Mouse (Mus musculus) neural tube, embryonic 11.5 days (tissue): Measurements from ENCODE around the gene Rapgef3. TPM values are rescaled to one million over a fixed set of nuclear protein-coding genes. Genes with fewer than 3 reads are reported as not detected.

ENCODE experiments used
- ATAC-seq: fragments of 200-750 bp; cut with Nextera tagmentation; 2 replicates; pipeline ENCODE4 v1.8.0; 2017; ENCODE audit warnings: moderate number of reproducible peaks, mild to moderate bottlenecking, moderate TSS enrichment, moderate library complexity; ENCODE audit not compliant: insufficient read depth, low FRiP score, low TSS enrichment
- DNase-seq: peaks from one replicate; pipeline ENCODE4 v3.0.0-alpha.2; 2015; ENCODE audit warnings: low spot score
- H3K27ac ChIP-seq: fragments of 300-500 bp; sonication (generic); 2 replicates; pipeline ENCODE4 v1.5.1; 2014; ENCODE audit warnings: low read depth, mild to moderate bottlenecking, low read length
- H3K27me3 ChIP-seq: fragments of 300-500 bp; sonication (generic); 2 replicates; pipeline ENCODE4 v1.6.1; 2014; ENCODE audit warnings: mild to moderate bottlenecking, low read length, mixed read lengths; ENCODE audit not compliant: control insufficient read depth, insufficient read depth
- H3K36me3 ChIP-seq: fragments of 300-500 bp; sonication (generic); 2 replicates; pipeline ENCODE4 v1.6.1; 2014; ENCODE audit warnings: mild to moderate bottlenecking, low read length, moderate library complexity, mixed read lengths; ENCODE audit not compliant: control insufficient read depth, insufficient read depth
- H3K4me1 ChIP-seq: fragments of 300-500 bp; sonication (generic); 2 replicates; pipeline ENCODE4 v1.6.1; 2014; ENCODE audit warnings: low read length, mixed read lengths; ENCODE audit not compliant: control insufficient read depth, insufficient read depth
- H3K4me2 ChIP-seq: fragments of 300-500 bp; sonication (generic); 2 replicates; pipeline ENCODE4 v1.6.1; 2014; ENCODE audit warnings: low read depth, mild to moderate bottlenecking, moderate library complexity
- H3K4me3 ChIP-seq: fragments of 300-500 bp; sonication (generic); 2 replicates; pipeline ENCODE4 v1.5.1; 2014; ENCODE audit warnings: low read depth, low read length
- H3K9ac ChIP-seq: fragments of 300-500 bp; sonication (generic); 2 replicates; pipeline ENCODE4 v1.6.1; 2014; ENCODE audit warnings: mild to moderate bottlenecking, low read length
- H3K9me3 ChIP-seq: fragments of 300-500 bp; sonication (generic); 2 replicates; pipeline ENCODE4 v1.6.1; 2016; ENCODE audit warnings: low read length; ENCODE audit not compliant: control insufficient read depth
- WGBS: fragments of 180-500 bp; shearing (Covaris S2); extraction: QIAGEN DNeasy Blood & Tissue Kit; methylation state at CpG from one replicate; pipeline ENCODE4 v1.1.7; 2014; 5-methylcytosine and 5-hydroxymethylcytosine counted together
- polyA plus RNA-seq: library from polyadenylated mRNA; unstranded; fragments of >200 nt; fragmentation: Nextera tagmentation; extraction: Ambion mirVana; gene quantifications from 2 replicates; pipeline ENCODE4 v1.2.1, GENCODE M21; 2014

The Rapgef3 gene
- polyA plus RNA-seq, 1 experiment from 2014 or later = 6.0 TPM

DNA sequence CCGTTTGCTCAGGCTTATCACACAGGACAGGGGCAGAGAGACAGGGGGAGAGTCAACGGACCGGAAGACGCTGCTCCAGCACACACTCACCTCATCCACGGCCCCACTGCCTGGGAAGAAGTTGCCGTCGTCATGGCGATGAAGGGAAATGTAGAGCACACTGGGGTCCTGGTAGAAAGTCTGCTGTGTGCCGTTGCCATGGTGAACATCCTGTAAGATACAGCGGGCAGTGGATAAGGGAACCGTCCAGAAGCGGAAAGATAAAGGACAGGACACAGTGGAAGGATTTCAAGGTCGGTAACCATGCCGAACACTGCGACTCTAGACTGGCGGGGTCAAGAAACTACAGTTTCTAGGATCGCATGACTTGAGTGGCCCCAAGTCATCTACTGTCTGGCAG, 30.4 kb upstream of the Rapgef3 start:
- H3K4me2 ChIP-seq = 0 out of 2 replicates have a peak overlapping the region, but pooled peaks have one; percentile 9
- no peak overlapping the region for H3K9ac ChIP-seq
- H3K27me3 ChIP-seq = no peaks in the 10 kb centered on the region
- H3K36me3 ChIP-seq = peaks cover 2% of the 10 kb centered on the region
- DNase-seq = peak; percentile 71
- no peak overlapping the region for H3K4me3 ChIP-seq
- 52% methylated on average over 17 of the region's 17 CpGs for WGBS
- peaks cover 9% of the 10 kb centered on the region; the same call in 1 of the 2 replicates for H3K4me1 ChIP-seq
- no peak overlapping the region for H3K27ac ChIP-seq
- ATAC-seq = peak; percentile 64
- no peaks in the 10 kb centered on the region for H3K9me3 ChIP-seq

DNA sequence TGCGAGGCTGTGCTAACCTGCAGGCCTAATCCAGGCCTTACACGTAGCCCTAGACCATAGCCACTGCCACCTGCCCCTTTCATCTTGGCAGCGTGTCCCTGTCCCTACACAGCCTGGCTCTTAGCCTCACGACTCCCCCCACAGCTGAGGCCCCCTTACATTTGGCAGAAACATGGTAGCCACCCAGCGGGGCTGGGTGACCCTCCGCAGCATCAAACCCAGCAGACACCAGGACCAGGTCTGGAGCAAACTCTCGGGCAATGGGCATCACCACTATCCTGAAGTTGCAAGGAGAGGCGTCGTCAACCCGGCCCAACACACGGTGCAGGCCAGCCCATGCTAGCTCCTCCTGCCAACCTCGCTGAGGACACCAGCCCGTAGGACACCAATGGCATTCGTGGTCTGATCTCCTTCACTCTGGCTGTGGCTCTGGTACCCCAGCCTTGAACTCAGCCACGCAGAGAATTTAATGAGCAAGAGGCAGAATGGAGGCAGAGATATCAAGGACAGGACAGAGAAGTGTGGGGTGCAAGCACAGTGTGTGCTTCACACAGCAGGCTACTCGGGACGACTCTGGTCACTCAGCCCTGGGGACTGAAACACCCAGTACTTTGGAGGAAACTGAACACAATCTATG, 29.0 kb upstream of the Rapgef3 start:
- H3K27me3 ChIP-seq = no peaks in the 10 kb centered on the region
- no peaks in the 10 kb centered on the region for H3K9me3 ChIP-seq
- peaks cover 2% of the 10 kb centered on the region for H3K36me3 ChIP-seq
- ATAC-seq (no peak), DNase-seq (no peak)
- no peak overlapping the region for H3K4me3 ChIP-seq
- H3K4me2 ChIP-seq = no peak overlapping the region
- WGBS = 93% methylated on average over 17 of the region's 17 CpGs
- no peak overlapping the region for H3K9ac ChIP-seq
- peaks cover 9% of the 10 kb centered on the region; the same call in 1 of the 2 replicates for H3K4me1 ChIP-seq
- no peak overlapping the region for H3K27ac ChIP-seq

DNA sequence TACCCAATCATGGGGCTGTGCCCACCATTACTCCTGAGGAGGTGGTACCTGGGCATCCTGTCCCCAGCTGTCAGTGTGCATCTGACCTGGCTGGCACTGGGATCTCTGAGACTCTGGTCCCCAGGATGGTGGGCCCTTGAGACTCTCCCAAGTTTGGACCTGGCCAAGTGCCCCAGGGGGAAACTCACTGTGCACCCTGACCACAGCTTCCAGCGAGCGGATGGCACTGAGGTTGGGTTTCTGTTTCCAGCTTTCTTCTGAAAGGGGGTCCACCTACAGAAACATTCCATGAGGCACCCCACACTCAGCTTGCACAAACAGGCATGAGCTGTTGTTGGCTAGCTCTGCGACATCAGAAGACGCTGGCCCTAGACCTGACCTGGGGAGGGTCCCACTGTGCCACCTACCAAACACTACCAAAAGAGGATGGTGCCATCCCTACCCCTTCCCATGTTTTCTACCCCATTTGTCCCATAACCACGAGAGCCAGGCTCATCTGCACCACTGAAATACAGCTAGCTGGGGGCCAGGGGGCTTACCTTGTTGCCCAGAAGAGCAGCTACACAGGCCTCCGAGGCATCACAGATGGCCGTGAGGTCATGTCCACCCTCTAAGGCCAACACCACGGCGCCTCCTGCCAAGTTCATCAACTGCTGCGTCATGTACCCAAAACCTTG, 27.9 kb upstream of the Rapgef3 start:
- 90% methylated on average over 10 of the region's 10 CpGs for WGBS
- peaks cover 9% of the 10 kb centered on the region; the same call in 1 of the 2 replicates for H3K4me1 ChIP-seq
- H3K36me3 ChIP-seq = peaks cover 2% of the 10 kb centered on the region

DNA sequence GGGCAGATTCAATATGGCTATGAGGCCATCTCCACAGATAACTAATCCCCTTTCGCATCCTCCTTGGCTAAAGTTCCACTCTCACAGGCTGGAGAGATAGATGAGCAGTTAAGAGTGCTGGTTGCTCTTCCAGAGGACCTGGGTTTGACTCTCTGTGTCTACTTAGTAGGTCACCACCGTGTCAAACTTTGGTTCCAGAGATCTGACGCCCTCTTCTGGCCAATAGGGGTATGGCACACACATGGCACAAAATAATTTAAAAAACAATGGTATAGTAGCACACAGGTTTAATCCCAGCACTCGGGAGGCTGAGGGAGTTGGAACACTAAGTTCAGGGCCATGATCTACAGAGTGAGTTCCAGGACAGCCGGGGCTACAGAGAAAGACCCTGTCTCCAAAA, 26.5 kb upstream of the Rapgef3 start:
- DNase-seq = no peak
- Histone ChIP-seq H3K4me3 (no peak overlapping the region), H3K36me3 (peaks cover 2% of the 10 kb centered on the region), H3K9me3 (no peaks in the 10 kb centered on the region), H3K27me3 (no peaks in the 10 kb centered on the region), H3K4me2 (no peak overlapping the region), H3K27ac (no peak overlapping the region), H3K9ac (no peak overlapping the region), H3K4me1 (peaks cover 9% of the 10 kb centered on the region; the same call in 1 of the 2 replicates)
- ATAC-seq = no peak
- 74% methylated on average over 5 of the region's 5 CpGs for WGBS

More for the DNA sequence above, 27.9 kb upstream of the Rapgef3 start:
- ATAC-seq (no peak), DNase-seq (no peak)
- no peaks in the 10 kb centered on the region for H3K9me3 ChIP-seq
- no peak overlapping the region for H3K9ac ChIP-seq
- H3K4me3 ChIP-seq = no peak overlapping the region
- no peak overlapping the region for H3K27ac ChIP-seq
- no peak overlapping the region for H3K4me2 ChIP-seq
- no peaks in the 10 kb centered on the region for H3K27me3 ChIP-seq

DNA sequence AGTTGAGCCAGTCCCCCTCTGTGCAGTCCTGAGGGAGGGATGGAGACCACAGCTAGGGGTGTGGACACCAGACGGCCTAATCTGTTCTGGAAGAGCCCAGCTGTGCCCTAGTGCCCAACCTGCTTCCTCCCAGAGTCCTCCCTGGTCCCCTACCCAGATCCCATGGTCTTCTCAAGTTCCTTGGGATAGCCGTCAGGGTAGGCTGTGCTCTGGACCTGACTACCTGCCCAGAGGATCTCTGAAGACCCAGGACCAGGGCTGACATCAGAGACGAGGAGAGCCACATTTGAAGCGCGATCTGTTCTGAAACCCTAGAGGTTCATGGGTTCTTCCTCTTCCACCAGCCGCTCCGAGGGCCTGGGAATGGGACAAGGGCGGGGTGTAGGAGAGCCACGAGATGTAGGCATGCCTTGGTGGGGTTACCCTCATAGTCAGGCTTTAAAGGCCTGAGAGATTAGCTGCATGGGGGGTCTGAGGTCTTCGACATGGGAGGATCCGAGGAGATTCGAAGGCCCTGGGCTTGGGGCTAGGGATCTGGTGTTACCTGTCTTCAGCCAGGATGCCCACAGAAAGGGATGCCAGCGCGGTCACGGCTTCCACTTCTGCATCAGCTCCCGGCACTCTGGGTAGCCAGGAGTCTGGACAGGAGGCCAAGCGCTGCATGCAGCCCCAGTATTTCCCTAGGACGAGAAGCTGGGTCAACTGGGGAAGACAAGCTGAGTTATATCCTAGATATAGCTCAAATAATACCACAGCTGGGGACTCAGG, 25.8 kb upstream of the Rapgef3 start:
- Histone ChIP-seq H3K27me3 (no peaks in the 10 kb centered on the region), H3K9ac (no peak overlapping the region), H3K4me2 (no peak overlapping the region), H3K4me1 (0 out of 2 replicates have a peak, but pooled peaks cover 5% of the 10 kb centered on the region), H3K4me3 (no peak overlapping the region), H3K9me3 (no peaks in the 10 kb centered on the region), H3K36me3 (peaks cover 2% of the 10 kb centered on the region), H3K27ac (no peak overlapping the region)
- 93% methylated on average over 18 of the region's 18 CpGs for WGBS
- DNase-seq = no peak
- no peak for ATAC-seq

DNA sequence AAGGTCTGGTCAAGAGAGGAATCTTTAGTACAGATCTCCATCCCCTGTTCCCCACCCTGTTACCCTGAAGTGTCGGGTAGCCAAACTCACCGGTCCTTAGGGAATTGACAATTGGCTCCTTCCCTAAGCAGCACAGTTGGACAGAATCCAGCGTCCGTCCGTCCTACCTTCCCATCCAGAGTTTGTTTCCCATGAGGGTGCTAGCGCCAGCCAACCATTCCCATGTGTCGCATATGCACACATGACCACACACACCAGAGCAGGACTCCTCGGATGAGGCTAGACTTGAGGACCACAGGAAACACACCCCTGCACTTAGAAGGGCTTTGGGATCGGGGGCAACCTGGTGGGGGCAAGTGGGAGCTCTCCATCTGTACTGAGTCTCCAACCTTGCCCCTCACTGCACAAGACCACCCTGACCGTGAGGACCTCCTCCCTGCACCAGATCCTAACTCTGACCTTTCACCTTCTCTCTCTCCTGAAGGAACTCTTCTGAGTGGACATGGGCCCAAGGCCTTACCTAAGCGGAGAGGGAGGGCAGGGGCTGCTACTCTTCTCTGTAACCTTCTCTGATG, 23.4 kb upstream of the Rapgef3 start:
- Histone ChIP-seq H3K9ac (no peak overlapping the region), H3K27me3 (no peaks in the 10 kb centered on the region), H3K9me3 (no peaks in the 10 kb centered on the region), H3K27ac (no peak overlapping the region), H3K36me3 (peaks cover 2% of the 10 kb centered on the region; the same call in 1 of the 2 replicates), H3K4me1 (no peaks in the 10 kb centered on the region), H3K4me3 (no peak overlapping the region), H3K4me2 (no peak overlapping the region)
- ATAC-seq (no peak), DNase-seq (no peak)
- 91% methylated on average over 11 of the region's 11 CpGs for WGBS

DNA sequence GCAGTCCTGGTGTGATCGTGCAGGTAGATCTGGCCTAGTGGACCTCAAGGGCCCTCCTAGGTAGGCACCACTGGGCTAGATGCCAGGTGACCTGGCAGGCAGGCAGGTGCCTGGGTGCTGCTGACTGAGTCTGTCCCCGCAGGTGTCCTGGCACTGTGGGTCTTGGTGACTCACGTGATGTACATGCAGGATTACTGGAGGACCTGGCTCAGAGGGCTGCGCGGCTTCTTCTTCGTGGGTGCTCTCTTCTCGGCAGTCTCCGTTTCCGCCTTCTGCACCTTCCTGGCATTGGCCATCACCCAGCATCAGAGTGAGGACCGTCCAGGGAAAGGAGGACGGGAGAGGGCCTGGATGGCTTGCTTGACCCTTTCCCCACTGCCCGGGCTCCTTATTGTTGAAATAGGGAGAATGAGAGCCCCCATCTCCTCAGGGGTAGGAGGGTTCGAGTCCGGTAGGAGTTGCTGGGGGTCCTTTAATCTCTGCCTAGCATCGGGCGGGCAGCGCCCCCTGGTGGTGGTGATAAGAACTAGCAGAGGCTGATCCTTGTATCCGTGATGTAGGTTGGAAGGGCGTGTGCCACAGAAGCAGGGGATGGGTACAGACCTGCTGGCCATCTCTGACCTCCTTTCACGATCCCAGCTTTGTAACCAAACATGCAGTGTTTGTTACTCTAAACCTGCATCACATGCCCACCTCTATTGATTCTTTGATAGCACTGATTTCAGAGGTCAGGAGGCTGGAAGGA, 22.2 kb upstream of the Rapgef3 start:
- H3K27ac ChIP-seq = no peak overlapping the region
- H3K9ac ChIP-seq = no peak overlapping the region
- 0 out of 2 replicates have a peak, but pooled peaks cover under 1% of the 10 kb centered on the region for H3K4me1 ChIP-seq
- DNase-seq (peak; percentile 69), ATAC-seq (0 out of 2 replicates have a peak, but pooled peaks have one; percentile 29)
- H3K4me2 ChIP-seq = no peak overlapping the region
- no peaks in the 10 kb centered on the region for H3K27me3 ChIP-seq
- 60% methylated on average over 20 of the region's 20 CpGs for WGBS
- peaks cover 2% of the 10 kb centered on the region; the same call in 1 of the 2 replicates for H3K36me3 ChIP-seq
- no peaks in the 10 kb centered on the region for H3K9me3 ChIP-seq
- H3K4me3 ChIP-seq = no peak overlapping the region

DNA sequence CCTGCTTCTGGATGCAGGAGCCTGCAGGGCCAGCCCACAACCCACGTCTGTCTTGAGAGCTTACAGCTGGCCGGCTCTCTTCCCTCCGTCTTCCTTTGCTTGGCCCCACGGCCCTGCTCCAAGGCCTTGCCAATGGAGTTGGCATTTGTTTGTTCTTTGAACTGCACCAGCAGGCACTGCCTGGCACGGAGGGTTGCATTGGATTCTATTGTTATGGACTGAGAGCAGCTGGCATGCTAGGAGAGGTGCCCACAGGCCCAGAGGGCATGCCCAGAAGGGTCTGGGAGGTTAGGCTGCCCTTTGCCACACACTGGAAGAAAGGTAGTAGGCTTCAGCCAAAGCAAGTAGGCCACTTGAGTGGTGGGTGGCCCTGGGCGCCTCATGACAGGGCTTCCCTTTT, 21.0 kb upstream of the Rapgef3 start:
- Histone ChIP-seq H3K27me3 (no peaks in the 10 kb centered on the region), H3K4me2 (no peak overlapping the region), H3K4me1 (0 out of 2 replicates have a peak, but pooled peaks cover 2% of the 10 kb centered on the region), H3K9ac (no peak overlapping the region), H3K36me3 (peaks cover 2% of the 10 kb centered on the region; the same call in 1 of the 2 replicates), H3K27ac (no peak overlapping the region), H3K4me3 (no peak overlapping the region), H3K9me3 (no peaks in the 10 kb centered on the region)
- no peak for ATAC-seq
- no peak for DNase-seq
- 67% methylated on average over 6 of the region's 6 CpGs for WGBS
